Mouse (Mus musculus) CD4-positive, CD25-positive, alpha-beta regulatory T cell, adult 4 months (primary cell): ENCODE data around the gene Nop2. TPM values are rescaled to one million over a fixed set of nuclear protein-coding genes. Genes with fewer than 3 reads are reported as not detected.
"Not testable (repeated sequence)": the region's sequence is repeated elsewhere in the genome, so short reads cannot be mapped to it uniquely, and the experiment has no call there.

Source experiments
- ATAC-seq: one replicate; pipeline ENCODE4 v1.8.0; 2017
- polyA plus RNA-seq, 2 experiments: library from polyadenylated mRNA; unstranded; fragments of 100-300 nt; shearing (Covaris generic); gene quantifications; one replicate each; pipeline ENCODE4 v1.2.1; 2017

The Nop2 gene
- polyA plus RNA-seq, 2 experiments from 2014 or later = 51.5 to 59.7 TPM

- ATAC-seq = peak; percentile 45
These were observed 22.8 kb downstream of the Nop2 start for GRCm38 (mm10) chr6:125154550-125154949.

- no peak for ATAC-seq
These were observed 23.6 kb downstream of the Nop2 start for GRCm38 (mm10) chr6:125155262-125155661.

GRCm38 (mm10) chr6:125156491-125156890, 24.8 kb downstream of the Nop2 start:
- ATAC-seq = no peak

GRCm38 (mm10) chr6:125156903-125157614, 25.4 kb downstream of the Nop2 start:
- no peak for ATAC-seq

GRCm38 (mm10) chr6:125158944-125159492, 27.3 kb downstream of the Nop2 start:
- ATAC-seq = no peak

- ATAC-seq = no peak
These were observed 28.3 kb downstream of the Nop2 start for GRCm38 (mm10) chr6:125159773-125160557.

GRCm38 (mm10) chr6:125160558-125160853, 28.8 kb downstream of the Nop2 start:
- ATAC-seq = no peak

- ATAC-seq = no peak
These were observed 29.4 kb downstream of the Nop2 start for GRCm38 (mm10) chr6:125160854-125161760.

- peak; percentile 9 for ATAC-seq
These were observed 30.3 kb downstream of the Nop2 start for GRCm38 (mm10) chr6:125161971-125162370.

- ATAC-seq = not testable (repeated sequence)
These were observed 31.1 kb downstream of the Nop2 start for GRCm38 (mm10) chr6:125162615-125163305.

- no peak for ATAC-seq
These were observed 32.3 kb downstream of the Nop2 start for GRCm38 (mm10) chr6:125163801-125164657.

GRCm38 (mm10) chr6:125164672-125165327, 33.1 kb downstream of the Nop2 start:
- peak; percentile 24 for ATAC-seq

GRCm38 (mm10) chr6:125165328-125165891, 33.7 kb downstream of the Nop2 start:
- peak; percentile 89 for ATAC-seq

GRCm38 (mm10) chr6:125166051-125166751, 34.5 kb downstream of the Nop2 start, which contains the start of gene Gapdh:
Gene Gapdh (minus strand): TSS chr6:125166467.
- ATAC-seq = no peak

GRCm38 (mm10) chr6:125166861-125167650, 35.3 kb downstream of the Nop2 start:
- ATAC-seq = no peak

- no peak for ATAC-seq
These were observed 36.4 kb downstream of the Nop2 start for GRCm38 (mm10) chr6:125168086-125168485.

- no peak for ATAC-seq
These were observed 38.5 kb downstream of the Nop2 start for GRCm38 (mm10) chr6:125170194-125170593.

- ATAC-seq = no peak
These were observed 40.8 kb downstream of the Nop2 start for GRCm38 (mm10) chr6:125172474-125172873.

- no peak for ATAC-seq
These were observed 41.5 kb downstream of the Nop2 start for GRCm38 (mm10) chr6:125173256-125173655.
